Mouse (Mus musculus) embryonic facial prominence, embryonic 14.5 days (tissue): ENCODE measurements around the gene 1700025G04Rik. TPM values are rescaled to one million over a fixed set of nuclear protein-coding genes. Genes with fewer than 3 reads are reported as not detected.

Source experiments
- ATAC-seq: fragments of 200-750 bp; cut with Nextera tagmentation; 2 replicates; pipeline ENCODE4 v1.8.0; 2017; ENCODE audit warnings: low read depth, moderate number of reproducible peaks, moderate TSS enrichment
- DNase-seq: peaks from one replicate; pipeline ENCODE4 v3.0.0-alpha.2; 2015; ENCODE audit warnings: low spot score
- H3K27ac ChIP-seq: fragments of 300-500 bp; sonication (generic); replicated peaks from 2 replicates; pipeline ENCODE4 v1.5.1; 2014; ENCODE audit warnings: low read depth, mild to moderate bottlenecking, low read length, moderate library complexity
- H3K27me3 ChIP-seq: fragments of 300-500 bp; sonication (generic); replicated peaks from 2 replicates; pipeline ENCODE4 v1.6.1; 2014; ENCODE audit warnings: low read length; ENCODE audit not compliant: control insufficient read depth, insufficient read depth
- H3K36me3 ChIP-seq: fragments of 300-500 bp; sonication (generic); 2 replicates; pipeline ENCODE4 v1.6.1; 2014; ENCODE audit warnings: low read length, mixed read lengths; ENCODE audit not compliant: control insufficient read depth, insufficient read depth
- H3K4me1 ChIP-seq: fragments of 300-500 bp; sonication (generic); 2 replicates; pipeline ENCODE4 v1.6.1; 2014; ENCODE audit warnings: antibody characterized with exemption, low read length; ENCODE audit not compliant: control insufficient read depth, insufficient read depth
- H3K4me2 ChIP-seq: fragments of 300-500 bp; sonication (generic); 2 replicates; pipeline ENCODE4 v1.6.1; 2014; ENCODE audit warnings: low read depth, mild to moderate bottlenecking, low read length, moderate library complexity, mixed read lengths
- H3K4me3 ChIP-seq: fragments of 300-500 bp; sonication (generic); 2 replicates; pipeline ENCODE4 v1.5.1; 2014; ENCODE audit warnings: low read depth, mild to moderate bottlenecking, low read length
- H3K9ac ChIP-seq: fragments of 300-500 bp; sonication (generic); 2 replicates; pipeline ENCODE4 v1.6.1; 2014; ENCODE audit warnings: low read depth, mild to moderate bottlenecking, low read length, moderate library complexity, mixed read lengths
- H3K9me3 ChIP-seq: fragments of 300-500 bp; sonication (generic); 2 replicates; pipeline ENCODE4 v1.6.1; 2016; ENCODE audit warnings: low read length; ENCODE audit not compliant: control insufficient read depth
- WGBS: fragments of 180-500 bp; shearing (Covaris S2); extraction: QIAGEN DNeasy Blood & Tissue Kit; methylation state at CpG from one replicate; pipeline ENCODE4 v1.1.7; 2014; 5-methylcytosine and 5-hydroxymethylcytosine counted together
- polyA plus RNA-seq: library from polyadenylated mRNA; unstranded; fragments of >200 nt; fragmentation: Nextera tagmentation; extraction: Ambion mirVana; gene quantifications from 2 replicates; pipeline ENCODE4 v1.2.1, GENCODE M21; 2014

The 1700025G04Rik gene
- polyA plus RNA-seq, 1 experiment from 2014 or later, result 35.5 TPM

GRCm38 (mm10) chr1:152034766-152035165 is 55.2 kb downstream of the 1700025G04Rik start:
- no peak overlapping the region for H3K4me3 ChIP-seq
- no peak overlapping the region for H3K9ac ChIP-seq
- no peak overlapping the region for H3K4me2 ChIP-seq
- H3K4me1 ChIP-seq, result peaks cover 19% of the 10 kb centered on the region; the same call in 1 of the 2 replicates
- H3K36me3 ChIP-seq, result peaks cover 4% of the 10 kb centered on the region; the same call in 1 of the 2 replicates
- 55% methylated on average over 7 of the region's 7 CpGs for WGBS
- H3K27ac ChIP-seq, result no peak overlapping the region
- ATAC-seq (no peak), DNase-seq (no peak)
- no peaks in the 10 kb centered on the region for H3K27me3 ChIP-seq
- H3K9me3 ChIP-seq, result peaks cover 5% of the 10 kb centered on the region; the same call in 1 of the 2 replicates

- Histone ChIP-seq H3K4me1 (peaks cover 15% of the 10 kb centered on the region; the same call in 1 of the 2 replicates), H3K36me3 (peaks cover 4% of the 10 kb centered on the region; the same call in 1 of the 2 replicates), H3K27me3 (no peaks in the 10 kb centered on the region), H3K4me2 (no peak overlapping the region), H3K9me3 (peaks cover 5% of the 10 kb centered on the region; the same call in 1 of the 2 replicates), H3K9ac (no peak overlapping the region), H3K27ac (no peak overlapping the region), H3K4me3 (no peak overlapping the region)
- WGBS, result 68% methylated on average over 3 of the region's 3 CpGs
- ATAC-seq (no peak), DNase-seq (no peak)
Measured at GRCm38 (mm10) chr1:152033731-152034130, 56.2 kb downstream of the 1700025G04Rik start.

GRCm38 (mm10) chr1:152032144-152032543 is 57.8 kb downstream of the 1700025G04Rik start:
- Histone ChIP-seq H3K4me2 (no peak overlapping the region), H3K4me1 (0 out of 2 replicates have a peak, but pooled peaks cover 7% of the 10 kb centered on the region), H3K27me3 (no peaks in the 10 kb centered on the region), H3K9me3 (peaks cover 5% of the 10 kb centered on the region; the same call in 1 of the 2 replicates), H3K9ac (no peak overlapping the region), H3K27ac (no peak overlapping the region), H3K4me3 (no peak overlapping the region), H3K36me3 (peaks cover 4% of the 10 kb centered on the region; the same call in 1 of the 2 replicates)
- WGBS, result 90% methylated on average over 5 of the region's 5 CpGs
- ATAC-seq (no peak), DNase-seq (no peak)

- Histone ChIP-seq H3K27me3 (no peaks in the 10 kb centered on the region), H3K4me1 (0 out of 2 replicates have a peak, but pooled peaks cover 4% of the 10 kb centered on the region), H3K4me2 (no peak overlapping the region), H3K9ac (no peak overlapping the region), H3K36me3 (peaks cover 4% of the 10 kb centered on the region; the same call in 1 of the 2 replicates), H3K27ac (no peak overlapping the region), H3K4me3 (no peak overlapping the region), H3K9me3 (peaks cover 5% of the 10 kb centered on the region; the same call in 1 of the 2 replicates)
- WGBS, result 70% methylated on average over 6 of the region's 6 CpGs
- no peak for ATAC-seq
- DNase-seq, result no peak
Measured at GRCm38 (mm10) chr1:152030546-152030945, 59.4 kb downstream of the 1700025G04Rik start.

- no peak overlapping the region for H3K27ac ChIP-seq
- DNase-seq, result no peak
- no peak for ATAC-seq
- H3K36me3 ChIP-seq, result peaks cover 4% of the 10 kb centered on the region; the same call in 1 of the 2 replicates
- no peaks in the 10 kb centered on the region for H3K4me1 ChIP-seq
- H3K9me3 ChIP-seq, result peaks cover 5% of the 10 kb centered on the region; the same call in 1 of the 2 replicates
- H3K4me2 ChIP-seq, result no peak overlapping the region
- 82% methylated on average over 4 of the region's 4 CpGs for WGBS
- H3K27me3 ChIP-seq, result no peaks in the 10 kb centered on the region
- H3K4me3 ChIP-seq, result no peak overlapping the region
- no peak overlapping the region for H3K9ac ChIP-seq
Measured at GRCm38 (mm10) chr1:152028718-152029117, 61.2 kb downstream of the 1700025G04Rik start.

- DNase-seq (no peak), ATAC-seq (no peak)
- Histone ChIP-seq H3K36me3 (no peaks in the 10 kb centered on the region), H3K9me3 (no peaks in the 10 kb centered on the region), H3K27ac (no peak overlapping the region), H3K27me3 (no peaks in the 10 kb centered on the region), H3K4me1 (no peaks in the 10 kb centered on the region), H3K9ac (no peak overlapping the region), H3K4me2 (no peak overlapping the region), H3K4me3 (no peak overlapping the region)
- WGBS, result 89% methylated on average over 4 of the region's 4 CpGs
Measured at GRCm38 (mm10) chr1:152026762-152027161, 63.2 kb downstream of the 1700025G04Rik start.

GRCm38 (mm10) chr1:152025308-152025707 is 64.6 kb downstream of the 1700025G04Rik start:
- H3K4me3 ChIP-seq, result no peak overlapping the region
- H3K27me3 ChIP-seq, result no peaks in the 10 kb centered on the region
- no peak overlapping the region for H3K4me2 ChIP-seq
- no peak overlapping the region for H3K27ac ChIP-seq
- no peak overlapping the region for H3K9ac ChIP-seq
- no peaks in the 10 kb centered on the region for H3K4me1 ChIP-seq
- no peaks in the 10 kb centered on the region for H3K9me3 ChIP-seq
- H3K36me3 ChIP-seq, result no peaks in the 10 kb centered on the region
- 81% methylated on average over 4 of the region's 4 CpGs for WGBS
- DNase-seq (no peak), ATAC-seq (no peak)

- WGBS, result 63% methylated on average over 17 of the region's 18 CpGs
- Histone ChIP-seq H3K27ac (no peak overlapping the region), H3K9ac (no peak overlapping the region), H3K4me2 (no peak overlapping the region), H3K4me1 (no peaks in the 10 kb centered on the region), H3K4me3 (no peak overlapping the region), H3K9me3 (no peaks in the 10 kb centered on the region), H3K27me3 (no peaks in the 10 kb centered on the region), H3K36me3 (no peaks in the 10 kb centered on the region)
- DNase-seq (peak; percentile 35), ATAC-seq (peak; percentile 26; the same call in 1 of the 2 replicates)
Measured at GRCm38 (mm10) chr1:152024019-152024787, 65.7 kb downstream of the 1700025G04Rik start.
